Mouse (Mus musculus) left cerebral cortex, postnatal 36 days (tissue): ENCODE data around the gene Vipr2. TPM values are rescaled to one million over a fixed set of nuclear protein-coding genes. Genes with fewer than 3 reads are reported as not detected.

Experiments used
- DNase-seq, 2 experiments: peaks; one replicate each; pipeline ENCODE4 v3.0.0; 2021 to 2022; ENCODE audit warnings: low spot score in 2 of 2, mixed read lengths in 1 of 2
- intact Hi-C: fragments of 180-260 bp; cut with DNase I; formaldehyde crosslinking; loops from one replicate; pipeline ENCODE4 v1.15.1; 2025
- total RNA-seq, 2 experiments: library from RNA; stranded (reverse); gene quantifications; 2 replicates each; pipeline ENCODE4 v1.2.3; 2021

Gene Vipr2
- total RNA-seq, 2 experiments from 2014 or later, result 0.86 to 1.7 TPM

GRCm38 (mm10) chr12:116094765-116095555 lies 17.4 kb downstream of the Vipr2 start:
- intact Hi-C loops, result no loop called here
- no peak for DNase-seq

GRCm38 (mm10) chr12:116096361-116096904 lies 18.9 kb downstream of the Vipr2 start:
- intact Hi-C loops, result no loop called here
- no peak for DNase-seq

GRCm38 (mm10) chr12:116097166-116097565 lies 19.6 kb downstream of the Vipr2 start:
- no peak for DNase-seq
- intact Hi-C loops, result no loop called here

- intact Hi-C loops, result no loop called here
- DNase-seq, result no peak
These were observed 24.4 kb downstream of the Vipr2 start for GRCm38 (mm10) chr12:116101945-116102344.

GRCm38 (mm10) chr12:116109451-116110353 lies 32.2 kb downstream of the Vipr2 start:
- DNase-seq, result peak in 1 of 2 experiments; percentile 4
- intact Hi-C loops, result no loop called here

GRCm38 (mm10) chr12:116111007-116111694 lies 33.6 kb downstream of the Vipr2 start:
- DNase-seq, result no peak
- intact Hi-C loops, result no loop called here

- no peak for DNase-seq
- intact Hi-C loops, result no loop called here
These were observed 38.3 kb downstream of the Vipr2 start for GRCm38 (mm10) chr12:116115781-116116180.

GRCm38 (mm10) chr12:116116455-116116854 lies 38.9 kb downstream of the Vipr2 start:
- DNase-seq, result no peak
- intact Hi-C loops, result no loop called here

GRCm38 (mm10) chr12:116117352-116117929 lies 39.9 kb downstream of the Vipr2 start:
- DNase-seq, result no peak
- intact Hi-C loops, result no loop called here

- DNase-seq, result no peak
- intact Hi-C loops, result no loop called here
These were observed 41.5 kb downstream of the Vipr2 start for GRCm38 (mm10) chr12:116119001-116119400.

GRCm38 (mm10) chr12:116123786-116124185 lies 46.3 kb downstream of the Vipr2 start:
- DNase-seq, result no peak
- intact Hi-C loops, result loop anchor here (2.0 kb wide), 1 partner anchor 27 kb away; no protein-coding TSS in a partner anchor

GRCm38 (mm10) chr12:116130936-116131335 lies 53.4 kb downstream of the Vipr2 start:
- no peak for DNase-seq
- intact Hi-C loops, result no loop called here

GRCm38 (mm10) chr12:116132909-116133308 lies 55.4 kb downstream of the Vipr2 start:
- DNase-seq, result no peak
- intact Hi-C loops, result no loop called here

- intact Hi-C loops, result no loop called here
- no peak for DNase-seq
These were observed 58.4 kb downstream of the Vipr2 start for GRCm38 (mm10) chr12:116135906-116136305.

- DNase-seq, result no peak
- intact Hi-C loops, result no loop called here
These were observed 61.0 kb downstream of the Vipr2 start for GRCm38 (mm10) chr12:116138322-116139205.

GRCm38 (mm10) chr12:116140605-116141004 lies 63.1 kb downstream of the Vipr2 start:
- intact Hi-C loops, result no loop called here
- DNase-seq, result no peak

GRCm38 (mm10) chr12:116141816-116142215 lies 64.3 kb downstream of the Vipr2 start:
- no peak for DNase-seq
- intact Hi-C loops, result no loop called here

GRCm38 (mm10) chr12:116142464-116142863 lies 64.9 kb downstream of the Vipr2 start:
- DNase-seq, result no peak
- intact Hi-C loops, result no loop called here
